Mouse (Mus musculus) liver, adult 2 months (tissue): ENCODE measurements around the gene Fbxo6. TPM values are rescaled to one million over a fixed set of nuclear protein-coding genes. Genes with fewer than 3 reads are reported as not detected.

Source experiments
- DNase-seq: peaks from one replicate; pipeline ENCODE4 v3.0.0-alpha.2; 2011; ENCODE audit warnings: low read depth, low spot score; ENCODE audit errors: extremely low read depth
- H3K27ac ChIP-seq: fragments of 200-500 bp; replicated peaks from 2 replicates; pipeline ENCODE4 v1.5.1; 2012; ENCODE audit warnings: low read depth, mild to moderate bottlenecking, control low read depth, inconsistent platforms, low read length; ENCODE audit not compliant: insufficient read depth
- H3K27me3 ChIP-seq: fragments of 200-500 bp; 2 replicates; pipeline ENCODE4 v1.6.1; 2012; ENCODE audit warnings: mild to moderate bottlenecking, moderate library complexity, low read length, inconsistent platforms; ENCODE audit not compliant: control insufficient read depth, insufficient read depth
- H3K36me3 ChIP-seq: fragments of 200-500 bp; 2 replicates; pipeline ENCODE4 v1.6.1; 2012; ENCODE audit warnings: low read length, inconsistent platforms; ENCODE audit not compliant: control insufficient read depth, insufficient read depth
- H3K4me1 ChIP-seq: fragments of 200-500 bp; 2 replicates; pipeline ENCODE4 v1.6.1; 2011; ENCODE audit warnings: low read length; ENCODE audit not compliant: control insufficient read depth, insufficient read depth
- H3K4me3 ChIP-seq: fragments of 200-500 bp; 2 replicates; pipeline ENCODE4 v1.5.1; 2011; ENCODE audit warnings: low read depth, mild to moderate bottlenecking, control low read depth, low read length, moderate library complexity; ENCODE audit not compliant: insufficient read depth
- H3K79me2 ChIP-seq: fragments of 200-500 bp; 2 replicates; pipeline ENCODE4 v1.6.1; 2012; ENCODE audit warnings: inconsistent platforms, mild to moderate bottlenecking, low read length, moderate library complexity; ENCODE audit not compliant: control insufficient read depth, insufficient read depth
- H3K9ac ChIP-seq: fragments of 200-500 bp; 2 replicates; pipeline ENCODE4 v1.6.1; 2012; ENCODE audit warnings: low read depth, mild to moderate bottlenecking, control low read depth, inconsistent platforms, low read length
- CTCF ChIP-seq: fragments of 200-500 bp; IDR thresholded peaks from 2 replicates; pipeline ENCODE4 v1.5.1; 2011; ENCODE audit warnings: low read depth, low read length, control low read depth
- POLR2A ChIP-seq: fragments of 200-500 bp; IDR thresholded peaks from 2 replicates; pipeline ENCODE4 v1.6.1; 2011; ENCODE audit warnings: low read length, control low read depth; ENCODE audit not compliant: insufficient read depth; ENCODE audit errors: extremely low read depth
- WGBS: fragments of 180-500 bp; shearing (Covaris S2); methylation state at CpG from one replicate; pipeline ENCODE4 v1.1.7; 2018; 5-methylcytosine and 5-hydroxymethylcytosine counted together
- polyA plus RNA-seq: library from polyadenylated mRNA; depleted of rRNA; stranded (reverse); fragments of >200 nt; gene quantifications from 2 replicates; pipeline ENCODE4 v1.2.3, GENCODE M21; 2012; rRNA removed
- total RNA-seq: library from RNA; depleted of rRNA; stranded (reverse); fragments of >200 nt; gene quantifications from 2 replicates; pipeline ENCODE4 v1.2.3, GENCODE M21; 2014; rRNA removed

The Fbxo6 gene
- total and polyA plus RNA-seq, 2 experiments: 38.7 to 91.9 TPM

DNA sequence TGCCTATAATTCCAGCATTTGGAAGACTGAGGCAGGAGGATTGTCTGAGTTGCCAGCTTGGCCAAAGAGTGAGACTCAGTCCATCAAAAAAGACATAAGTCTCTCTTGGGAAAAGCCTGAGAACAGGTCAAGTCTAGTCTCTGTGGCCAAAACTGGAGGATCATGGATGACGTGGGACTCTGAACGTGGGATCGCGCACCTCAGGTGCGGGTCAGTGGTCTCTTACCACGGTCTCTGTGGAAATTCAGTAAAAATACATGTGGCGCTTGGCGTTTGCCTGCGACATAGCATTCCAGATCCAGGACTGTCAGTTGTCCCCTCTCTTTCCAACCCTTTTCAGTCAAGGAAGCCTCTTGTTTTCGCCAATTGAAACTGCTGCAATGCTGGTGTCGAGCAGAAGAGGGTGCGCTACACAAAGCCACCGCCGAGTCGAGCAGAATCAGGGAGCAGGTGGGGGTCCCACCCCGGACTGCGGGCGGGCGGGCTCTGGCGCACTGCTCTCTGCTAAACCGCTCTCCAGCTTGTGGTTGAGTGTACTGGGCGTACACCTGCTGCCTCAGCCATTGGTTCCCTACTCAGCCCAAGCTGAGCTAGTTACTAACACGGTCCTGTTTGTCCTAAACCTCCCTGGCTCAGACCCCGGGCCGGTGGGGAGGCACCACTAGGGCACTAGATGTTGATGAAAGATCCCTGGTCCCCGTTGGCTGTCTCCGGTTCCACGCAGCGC is 50.0 kb downstream of the Fbxo6 start:
- 19% methylated on average over 29 of the region's 29 CpGs for WGBS
- Histone ChIP-seq H3K4me3 (peak overlapping the region; percentile 53; the same call in 1 of the 2 replicates), H3K4me1 (no peaks in the 10 kb centered on the region), H3K9ac (peak overlapping the region; percentile 38), H3K27me3 (peaks cover 3% of the 10 kb centered on the region; the same call in 1 of the 2 replicates), H3K27ac (no peak overlapping the region), H3K36me3 (no peaks in the 10 kb centered on the region), H3K79me2 (no peaks in the 10 kb centered on the region)
- DNase-seq: no peak
- TF ChIP-seq CTCF (peak; percentile 57), POLR2A (no peak)

DNA sequence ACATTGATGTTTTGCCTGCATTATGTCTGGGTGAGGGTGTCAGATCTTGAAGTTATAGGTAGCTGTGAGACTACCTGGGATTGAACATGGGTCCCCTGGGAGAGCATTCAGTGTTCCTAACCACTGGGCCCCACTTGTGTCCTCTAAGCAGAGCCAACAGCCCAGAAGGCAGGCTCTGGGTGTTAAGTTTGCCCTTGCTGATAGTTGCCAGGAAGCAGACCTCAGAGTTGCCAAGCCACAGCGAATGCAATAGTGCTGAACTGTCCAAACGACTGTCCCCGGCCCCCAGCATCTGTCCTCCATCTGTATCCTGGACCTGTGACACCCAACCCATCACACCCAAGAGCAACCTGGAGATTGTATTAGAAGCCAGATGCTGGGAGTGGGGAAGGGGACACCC is 53.3 kb downstream of the Fbxo6 start:
- Histone ChIP-seq H3K27me3 (peaks cover 3% of the 10 kb centered on the region; the same call in 1 of the 2 replicates), H3K36me3 (no peaks in the 10 kb centered on the region)
- 78% methylated on average over 3 of the region's 3 CpGs for WGBS

DNA sequence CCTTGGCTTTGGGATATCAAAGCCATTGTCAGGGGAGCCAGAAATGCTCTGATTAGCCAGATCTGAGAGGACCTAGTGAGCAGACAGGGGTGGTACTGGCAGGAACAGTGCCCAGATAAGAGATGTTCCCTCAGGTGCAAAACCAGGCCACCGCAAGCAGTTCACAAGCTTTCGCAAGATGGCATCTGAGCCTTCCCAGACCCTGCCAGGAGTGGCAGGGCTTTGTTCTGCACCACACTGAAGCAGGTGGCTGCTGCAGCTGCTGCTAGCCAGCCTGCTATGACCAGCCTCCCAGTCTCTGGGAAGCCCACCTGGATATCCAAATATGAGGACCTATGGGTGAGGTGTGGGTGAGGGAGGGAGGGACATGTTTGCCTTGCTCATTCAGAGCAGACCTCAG is 54.0 kb downstream of the Fbxo6 start:
- no peaks in the 10 kb centered on the region for H3K79me2 ChIP-seq
- H3K4me3 ChIP-seq: no peak overlapping the region
- no peak for TF ChIP-seq POLR2A
- no peak for TF ChIP-seq CTCF
- no peak for DNase-seq
- 94% methylated on average over 2 of the region's 2 CpGs for WGBS
- no peak overlapping the region for H3K27ac ChIP-seq
- no peaks in the 10 kb centered on the region for H3K36me3 ChIP-seq
- no peaks in the 10 kb centered on the region for H3K4me1 ChIP-seq
- no peak overlapping the region for H3K9ac ChIP-seq
- H3K27me3 ChIP-seq: peaks cover 3% of the 10 kb centered on the region; the same call in 1 of the 2 replicates

More for the DNA sequence above, 53.3 kb downstream of the Fbxo6 start:
- DNase-seq: no peak
- no peak overlapping the region for H3K27ac ChIP-seq
- TF ChIP-seq POLR2A: no peak
- H3K79me2 ChIP-seq: no peaks in the 10 kb centered on the region
- H3K9ac ChIP-seq: no peak overlapping the region
- H3K4me3 ChIP-seq: no peak overlapping the region
- H3K4me1 ChIP-seq: no peaks in the 10 kb centered on the region

Other genes with a start within 250 kb of the Fbxo6 start
- 36.6 and 37.7 TPM in 2 replicates for gene Mfn2, start 247.4 kb downstream of the Fbxo6 start, total RNA-seq
- gene Mfn2, start 247.4 kb downstream of the Fbxo6 start, polyA plus RNA-seq: 49.4 and 50.3 TPM in 2 replicates
- 24.5 and 27.3 TPM in 2 replicates for gene Plod1, start 215.4 kb downstream of the Fbxo6 start, total RNA-seq
- 32.9 and 38.3 TPM in 2 replicates for gene Plod1, start 215.4 kb downstream of the Fbxo6 start, polyA plus RNA-seq
- gene 2510039O18Rik, start 211.2 kb downstream of the Fbxo6 start, total RNA-seq: 13.5 and 16.8 TPM in 2 replicates
- gene 2510039O18Rik, start 211.2 kb downstream of the Fbxo6 start, polyA plus RNA-seq: 36.6 and 40.1 TPM in 2 replicates
- not detected in 2 replicates for gene Nppb, start 166.4 kb downstream of the Fbxo6 start, total RNA-seq
- gene Nppb, start 166.4 kb downstream of the Fbxo6 start, polyA plus RNA-seq: not detected in 2 replicates
- not detected in 2 replicates for gene Nppa, start 151.4 kb downstream of the Fbxo6 start, total RNA-seq
- gene Nppa, start 151.4 kb downstream of the Fbxo6 start, polyA plus RNA-seq: not detected in 2 replicates
- 1.8 and 2.8 TPM in 2 replicates for gene Clcn6, start 113.3 kb downstream of the Fbxo6 start, total RNA-seq
- 2.0 and 5.3 TPM in 2 replicates for gene Clcn6, start 113.3 kb downstream of the Fbxo6 start, polyA plus RNA-seq
- gene Mthfr, start 113.1 kb downstream of the Fbxo6 start, total RNA-seq: 4.1 and 6.2 TPM in 2 replicates
- 11.8 and 12.9 TPM in 2 replicates for gene Mthfr, start 113.1 kb downstream of the Fbxo6 start, polyA plus RNA-seq
- gene Agtrap, start 64.1 kb downstream of the Fbxo6 start, total RNA-seq: 2.1 and 2.4 TPM in 2 replicates
- 3.7 TPM in 2 replicates for gene Agtrap, start 64.1 kb downstream of the Fbxo6 start, polyA plus RNA-seq
- 8.1 and 8.9 TPM in 2 replicates for gene Mad2l2, start 21.8 kb downstream of the Fbxo6 start, total RNA-seq
- gene Mad2l2, start 21.8 kb downstream of the Fbxo6 start, polyA plus RNA-seq: 49.6 and 58.5 TPM in 2 replicates
- not detected in 2 replicates for gene Draxin, start 21.4 kb downstream of the Fbxo6 start, total RNA-seq
- gene Draxin, start 21.4 kb downstream of the Fbxo6 start, polyA plus RNA-seq: not detected in 2 replicates
- 1.9 and 2.7 TPM in 2 replicates for gene Fbxo44, start 8.3 kb upstream of the Fbxo6 start, total RNA-seq
- gene Fbxo44, start 8.3 kb upstream of the Fbxo6 start, polyA plus RNA-seq: 2.2 and 3.4 TPM in 2 replicates
- gene Fbxo2, start 8.5 kb upstream of the Fbxo6 start, total RNA-seq: 0.18 TPM in 1 of 2 replicates, not detected in the other
- 0.14 and 0.23 TPM in 2 replicates for gene Fbxo2, start 8.5 kb upstream of the Fbxo6 start, polyA plus RNA-seq
- gene Disp3, start 135.8 kb upstream of the Fbxo6 start, total RNA-seq: not detected in 2 replicates
- gene Disp3, start 135.8 kb upstream of the Fbxo6 start, polyA plus RNA-seq: not detected in 2 replicates